Mouse (Mus musculus): ENCODE measurements around the gene Trit1.

DNA sequence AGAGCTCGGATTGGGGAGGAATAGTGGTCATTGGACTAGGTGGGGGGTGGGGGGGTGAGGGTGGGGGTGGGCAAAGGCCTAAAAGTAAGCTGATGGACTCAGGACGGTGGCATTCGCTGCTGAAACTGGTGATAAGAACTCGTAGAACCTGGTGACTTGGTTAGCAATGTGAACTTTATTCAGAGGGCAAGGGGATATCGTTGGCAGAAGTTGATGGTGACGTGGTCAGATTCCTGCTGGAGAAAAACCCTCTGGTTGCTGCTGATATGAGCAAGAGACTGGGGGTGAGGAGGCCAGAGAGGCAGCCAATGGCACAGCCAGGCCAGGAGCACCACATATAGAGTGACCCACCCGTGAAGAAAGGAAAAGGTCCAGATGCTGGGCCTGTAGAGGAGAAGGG, 35.2 kb upstream of the Trit1 start:
- TF ChIP-seq CTCF (conservative IDR thresholded peaks at IDR 0.05; ENCODE audit: low read length) (no peak), NANOG (IDR thresholded peaks at IDR 0.05; ENCODE audit: borderline replicate concordance, low read length) (no peak), POU5F1 (IDR thresholded peaks at IDR 0.05; ENCODE audit: borderline replicate concordance, low read length) (no peak)

All from E14TG2a.4 (cell line).